Comparison of ENCODE assay signal across 10 mouse cellular contexts in genomic region chr6:127565951-127566732, GRCm38 (mm10). TPM values are rescaled to one million over a fixed set of nuclear protein-coding genes. Genes with fewer than 3 reads are reported as not detected.
DNase-seq lines count a peak whose midpoint lies in the region.
"Had no signal": no experiment of that assay in that cellular context is flagged by ENCODE, and none has a peak within 500 bp of the region (broad histone marks: within the 10 kb centered on the region; RNA-seq: fewer than 3 reads in every experiment).

No protein-coding gene starts in this region.

- 89% methylated on average over 7 of the region's 7 CpGs for WGBS in midbrain, embryonic 10.5 days

- H3K27ac ChIP-seq in midbrain, embryonic 10.5 days (replicated peaks) = no peak overlapping the region
- H3K27ac ChIP-seq: limb, embryonic 12.5 days; neural tube, embryonic 12.5 days had no signal

- peaks cover 4% of the 10 kb centered on the region for H3K4me1 ChIP-seq in midbrain, embryonic 10.5 days

- DNase-seq in spleen, postnatal 36 days (ENCODE audit: low spot score in 2 of 2) = peak; percentile 31 to 41
- no peak for DNase-seq in spleen, postnatal 14 days (ENCODE audit: low spot score in 2 of 2)
- peak; percentile 17 to 34 for DNase-seq in gastrocnemius, adult 8-10 months (ENCODE audit: low spot score in 2 of 2)
- DNase-seq in kidney, postnatal 4 days = peak; percentile 41 to 62
- peak; percentile 34 for DNase-seq in thymus, postnatal 25 days
- no peak for DNase-seq in embryo, embryonic 10 days (ENCODE audit: low spot score)
- no peak for DNase-seq in midbrain, embryonic 10.5 days (ENCODE audit: low spot score)
- DNase-seq: adrenal gland, postnatal 10 days had no signal

- H3K4me3 ChIP-seq in midbrain, embryonic 10.5 days = no peak overlapping the region
- H3K4me3 ChIP-seq: limb, embryonic 12.5 days; neural tube, embryonic 12.5 days had no signal

- H3K9me3 ChIP-seq in midbrain, embryonic 10.5 days (replicated peaks) = no peaks in the 10 kb centered on the region
- H3K9me3 ChIP-seq: limb, embryonic 12.5 days; neural tube, embryonic 12.5 days had no signal

- no peaks in the 10 kb centered on the region for H3K36me3 ChIP-seq in midbrain, embryonic 10.5 days
- H3K36me3 ChIP-seq: limb, embryonic 12.5 days; neural tube, embryonic 12.5 days had no signal

- no peaks in the 10 kb centered on the region for H3K27me3 ChIP-seq in midbrain, embryonic 10.5 days (ENCODE audit: low read depth, poor library complexity, severe bottlenecking)
- H3K27me3 ChIP-seq: limb, embryonic 12.5 days; neural tube, embryonic 12.5 days had no signal

RNA-seq across cellular contexts. Expression of gene Cracr2a, which starts 5.0 kb away (rescaled TPM):
- total RNA-seq in gastrocnemius, adult 8-10 months (2022) = under 1 TPM; 0.10 to 0.38 (median 0.22) TPM
- 0.96 and 1.4 TPM in 2 replicates for polyA plus RNA-seq in midbrain, embryonic 10.5 days (2016; fragmentation: Nextera tagmentation; extraction: Ambion mirVana)

Comparison
In these comparisons a context has a peak if more than half of its experiments do, and no peak if none do; other contexts are left out.
1. DNase-seq: peak in spleen, postnatal 36 days (2 of 2), gastrocnemius, adult 8-10 months (2 of 2), kidney, postnatal 4 days (2 of 2) and thymus, postnatal 25 days (single experiment); none in spleen, postnatal 14 days (0 of 2), embryo, embryonic 10 days (single experiment) and midbrain, embryonic 10.5 days (single experiment).